In the genomic region with DNA sequence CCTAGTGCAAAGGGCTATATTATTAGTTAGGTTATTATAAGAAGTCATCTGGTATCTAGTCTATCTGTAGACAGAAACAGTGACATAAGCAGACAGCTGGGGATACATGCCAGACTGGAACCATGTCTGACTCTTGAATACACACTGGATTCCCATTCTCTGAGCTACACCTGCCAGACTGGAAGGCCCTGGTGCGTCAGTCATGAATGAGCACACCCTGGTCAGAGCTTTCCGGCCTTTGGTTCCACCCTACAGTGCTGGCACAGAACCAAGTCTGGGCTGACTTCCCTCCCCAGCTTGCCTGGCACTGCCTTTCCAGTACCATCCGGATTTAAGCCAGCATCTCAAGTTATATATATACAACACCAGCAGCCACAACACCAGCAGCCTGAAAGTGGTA, we compare ENCODE assay signal across 9 mouse cellular contexts. TPM values are rescaled to one million over a fixed set of nuclear protein-coding genes. Genes with fewer than 3 reads are reported as not detected.
DNase-seq lines count a peak whose midpoint lies in the region; TF ChIP-seq lines count a peak whose summit lies in the region.
"Had no signal": no experiment of that assay in that cellular context is flagged by ENCODE, and none has a peak within 500 bp of the region (broad histone marks: within the 10 kb centered on the region; RNA-seq: fewer than 3 reads in every experiment).

No protein-coding gene starts in this region.

- no peak overlapping the region for H3K27ac ChIP-seq in heart, embryonic 10.5 days
- no peak overlapping the region for H3K27ac ChIP-seq in layer of hippocampus, adult 2 months
- H3K27ac ChIP-seq: liver, embryonic 14.5 days had no signal

- H3K9me3 ChIP-seq in heart, embryonic 10.5 days, result no peaks in the 10 kb centered on the region

- WGBS in heart, embryonic 10.5 days, result 80% methylated on average over 3 of the region's 3 CpGs

- no peak for TF ChIP-seq CTCF in layer of hippocampus, adult 2 months (conservative IDR thresholded peaks at IDR 0.05)

- H3K4me3 ChIP-seq in heart, embryonic 10.5 days, result no peak overlapping the region
- no peak overlapping the region for H3K4me3 ChIP-seq in layer of hippocampus, adult 2 months

- peaks cover 8% of the 10 kb centered on the region for H3K4me1 ChIP-seq in heart, embryonic 10.5 days

- peak; percentile 92 for DNase-seq in heart, adult 11 months
- DNase-seq in heart, embryonic 10.5 days (ENCODE audit: low spot score), result no peak
- DNase-seq in adipocyte (ENCODE audit: low spot score), result peak; percentile 29
- peak; percentile 45 for DNase-seq in gastrocnemius, postnatal 25 days
- peak; percentile 67 for DNase-seq in lung, postnatal 14 days
- DNase-seq in layer of hippocampus, adult 2 months (ENCODE audit: low spot score in 2 of 2), result no peak
- no peak for DNase-seq in spleen, postnatal 14 days (ENCODE audit: low spot score in 2 of 2)
- no peak for DNase-seq in layer of hippocampus, adult 18-20 months (ENCODE audit: low spot score in 2 of 2)

- no peaks in the 10 kb centered on the region for H3K36me3 ChIP-seq in heart, embryonic 10.5 days

- no peaks in the 10 kb centered on the region for H3K27me3 ChIP-seq in heart, embryonic 10.5 days (ENCODE audit: insufficient read depth, poor library complexity, severe bottlenecking)

RNA-seq across cellular contexts. Expression of a gene that starts 3.8 kb away (rescaled TPM):
- 30.4 and 32.6 TPM in 2 replicates for polyA plus RNA-seq in heart, embryonic 10.5 days (2016; fragmentation: Nextera tagmentation; extraction: Ambion mirVana)
- total RNA-seq in gastrocnemius, postnatal 25 days (2021), result 10 to 100 TPM; 17.9 to 22.2 TPM
- 100 to 1,000 TPM in 1 of 2 experiments, 10 to 100 TPM in 1; 88.6 to 101 TPM for total RNA-seq in layer of hippocampus, adult 2 months (2021)
- 10 to 100 TPM; 89.4 to 91.2 TPM for total RNA-seq in layer of hippocampus, adult 18-20 months (2021)

RNA-seq across cellular contexts. Expression of a gene that starts 4.1 kb away (rescaled TPM):
- polyA plus RNA-seq in heart, embryonic 10.5 days (2016; fragmentation: Nextera tagmentation; extraction: Ambion mirVana), result not detected in 2 replicates
- total RNA-seq in gastrocnemius, postnatal 25 days (2021), result not detected
- not detected for total RNA-seq in layer of hippocampus, adult 2 months (2021)
- total RNA-seq in layer of hippocampus, adult 18-20 months (2021), result not detected
- polyA plus RNA-seq: liver, embryonic 14.5 days had no signal

Comparison
In these comparisons a context has a peak if more than half of its experiments do, and no peak if none do; other contexts are left out.
1. DNase-seq: peak in heart, adult 11 months (single experiment), adipocyte (single experiment), gastrocnemius, postnatal 25 days (single experiment) and lung, postnatal 14 days (single experiment); none in heart, embryonic 10.5 days (single experiment), layer of hippocampus, adult 2 months (0 of 2), spleen, postnatal 14 days (0 of 2) and layer of hippocampus, adult 18-20 months (0 of 2).
2. RNA of a gene that starts 4.1 kb away (total RNA-seq): not detected in gastrocnemius, postnatal 25 days; not detected in layer of hippocampus, adult 2 months and not detected in layer of hippocampus, adult 18-20 months; every median in the first group is over 10 times any median in the second.